Mouse (Mus musculus) T-cell, adult 2 months (primary cell): ENCODE results near the gene 1700040F15Rik.
"Not testable (repeated sequence)": the region's sequence is repeated elsewhere in the genome, so short reads cannot be mapped to it uniquely, and the experiment has no call there.

Experiments
- DNase-seq: peaks from one replicate; pipeline ENCODE4 v3.0.0; 2022; ENCODE audit warnings: low spot score

The 1700040F15Rik gene

GRCm38 (mm10) chrY:61101947-61102346 is at the start of gene 1700040F15Rik:
1700040F15Rik (plus strand) TSS chrY:61102247.
- DNase-seq, result not testable (repeated sequence)
